Mouse (Mus musculus): Measurements from ENCODE around the gene Nmd3. TPM values are rescaled to one million over a fixed set of nuclear protein-coding genes. Genes with fewer than 3 reads are reported as not detected.

Gene Nmd3
- total RNA-seq (2023) = 122 TPM

DNA sequence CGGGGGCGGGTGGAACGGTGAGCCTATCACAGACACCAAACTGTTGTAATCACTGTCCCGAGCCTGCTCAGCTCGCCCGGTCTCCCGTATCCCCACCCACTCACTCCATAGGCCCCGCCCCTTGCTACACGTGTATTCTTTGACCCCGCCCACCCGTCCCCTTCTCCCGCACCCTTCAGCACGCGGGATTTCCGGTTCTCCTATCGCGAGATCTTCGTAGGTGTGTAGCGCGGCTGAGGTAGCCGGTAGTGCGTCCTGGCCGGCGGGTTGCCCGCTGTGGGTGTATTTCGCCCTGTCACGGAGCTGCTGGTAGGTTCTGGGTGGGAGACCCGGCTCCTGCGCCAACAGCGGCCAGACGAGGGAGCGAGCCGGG is at the start of gene Nmd3:
Gene Nmd3 (plus strand): TSS at position 172 of the 373 bp plus-strand sequence.

Other genes starting within 250 kb of the Nmd3 start
- gene B3galnt1, start 123.0 kb upstream of the Nmd3 start, total RNA-seq (2023) = 0.35 TPM
- not detected for gene Sptssb, start 138.0 kb downstream of the Nmd3 start, total RNA-seq (2023)

Data from CD4-positive naive resting alpha-beta T cell, adult 76 days (primary cell).